Mouse (Mus musculus) olfactory bulb, adult 2 months (tissue): ENCODE measurements around the gene Gja6.

Experiments used
- CTCF ChIP-seq: fragments of 200-500 bp; IDR thresholded peaks from 2 replicates; pipeline ENCODE4 v1.5.1; 2012; ENCODE audit warnings: low read depth, mild to moderate bottlenecking, low read length, moderate library complexity; ENCODE audit not compliant: insufficient read depth
- POLR2A ChIP-seq: fragments of 200-500 bp; IDR thresholded peaks from 2 replicates; pipeline ENCODE4 v1.6.1; 2012; ENCODE audit warnings: mild to moderate bottlenecking, low read depth, low read length, moderate library complexity; ENCODE audit not compliant: insufficient read depth

DNA sequence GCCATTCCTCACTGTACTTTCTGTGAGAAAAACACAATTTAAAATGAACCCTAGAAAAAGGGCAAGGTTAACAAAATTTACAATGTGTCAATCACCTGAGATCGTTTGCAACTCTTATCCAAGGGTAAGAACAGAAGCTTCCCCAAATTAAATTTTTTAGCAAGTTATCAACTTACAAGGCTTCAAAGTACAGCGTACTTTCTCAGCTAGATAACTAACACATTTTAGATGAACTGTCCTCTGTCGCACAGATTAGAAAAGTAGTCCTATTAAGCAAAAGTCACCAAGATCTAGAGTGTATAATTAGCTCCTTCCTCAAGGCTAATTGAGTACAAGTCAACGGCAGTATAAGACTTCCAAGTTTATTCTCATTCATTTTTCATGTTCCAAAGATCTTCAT is 939 bp downstream of the Gja6 start:
- TF ChIP-seq CTCF (no peak), POLR2A (no peak)
